Mouse (Mus musculus) liver, embryonic 14.5 days (tissue): ENCODE results near the gene Trpm4. TPM values are rescaled to one million over a fixed set of nuclear protein-coding genes. Genes with fewer than 3 reads are reported as not detected.
"Not testable (repeated sequence)": the region's sequence is repeated elsewhere in the genome, so short reads cannot be mapped to it uniquely, and the experiment has no call there.

Experiments
- ATAC-seq: fragments of 200-750 bp; cut with Nextera tagmentation; 2 replicates; pipeline ENCODE4 v1.8.0; 2017; ENCODE audit warnings: moderate number of reproducible peaks, mild to moderate bottlenecking, moderate library complexity; ENCODE audit not compliant: insufficient read depth
- DNase-seq, 3 experiments: peaks; one replicate each; pipeline ENCODE4 v3.0.0-alpha.2; 2012 to 2013; ENCODE audit warnings: low read depth in 3 of 3, low spot score in 3 of 3
- H3K27ac ChIP-seq: fragments of 300-500 bp; sonication (generic); 2 replicates; pipeline ENCODE4 v1.5.1; 2014; ENCODE audit warnings: moderate library complexity, mild to moderate bottlenecking, control low read depth, inconsistent platforms
- H3K27me3 ChIP-seq: fragments of 300-500 bp; sonication (generic); 2 replicates; pipeline ENCODE4 v1.6.1; 2014; ENCODE audit warnings: mild to moderate bottlenecking, low read length, moderate library complexity; ENCODE audit not compliant: control insufficient read depth, insufficient read depth
- H3K36me3 ChIP-seq: fragments of 300-500 bp; sonication (generic); replicated peaks from 2 replicates; pipeline ENCODE4 v1.6.1; 2014; ENCODE audit warnings: low read depth; ENCODE audit not compliant: control insufficient read depth, insufficient read depth
- H3K4me1 ChIP-seq, 2 experiments: fragments of 200-500 bp in 1 of 2; fragments of 300-500 bp in 1 of 2; sonication (generic) in 1 of 2; replicated peaks; 2 replicates each; pipeline ENCODE4 v1.6.1; 2012 to 2014; ENCODE audit warnings: antibody characterized with exemption in 1 of 2, inconsistent platforms in 1 of 2, low read length in 1 of 2; ENCODE audit not compliant: control insufficient read depth in 2 of 2, insufficient read depth in 2 of 2
- H3K4me2 ChIP-seq: fragments of 300-500 bp; sonication (generic); 2 replicates; pipeline ENCODE4 v1.6.1; 2014; ENCODE audit warnings: low read depth, mild to moderate bottlenecking, control low read depth, moderate library complexity
- H3K4me3 ChIP-seq, 2 experiments: fragments of 200-500 bp in 1 of 2; fragments of 300-500 bp in 1 of 2; sonication (generic) in 1 of 2; 2 replicates each; pipeline ENCODE4 v1.5.1; 2012 to 2014; ENCODE audit warnings: low read depth in 2 of 2, low read length in 2 of 2, mild to moderate bottlenecking in 2 of 2, control low read depth in 1 of 2, inconsistent platforms in 1 of 2, moderate library complexity in 1 of 2; ENCODE audit not compliant: insufficient read depth in 1 of 2
- H3K9ac ChIP-seq: fragments of 300-500 bp; sonication (generic); replicated peaks from 2 replicates; pipeline ENCODE4 v1.6.1; 2014; ENCODE audit warnings: mild to moderate bottlenecking, control low read depth, moderate library complexity
- H3K9me3 ChIP-seq: fragments of 300-500 bp; sonication (generic); 2 replicates; pipeline ENCODE4 v1.6.1; 2016; ENCODE audit warnings: low read length, mixed read lengths; ENCODE audit not compliant: control insufficient read depth
- CTCF ChIP-seq: IDR thresholded peaks from 2 replicates; pipeline ENCODE4 v1.5.1; 2016; ENCODE audit warnings: antibody characterized with exemption, low read depth, control low read depth
- EP300 ChIP-seq: IDR thresholded peaks from 2 replicates; pipeline ENCODE4 v1.6.1; 2016; ENCODE audit warnings: antibody characterized with exemption, low read depth
- WGBS: fragments of 180-500 bp; shearing (Covaris S2); extraction: QIAGEN DNeasy Blood & Tissue Kit; methylation state at CpG from one replicate; pipeline ENCODE4 v1.1.7; 2014; ENCODE audit not compliant: insufficient replicate concordance; 5-methylcytosine and 5-hydroxymethylcytosine counted together
- polyA plus RNA-seq, 2 experiments: library from polyadenylated mRNA; depleted of rRNA in 1 of 2; stranded (reverse) in 1 of 2; unstranded in 1 of 2; fragments of >200 nt; fragmentation: Nextera tagmentation in 1 of 2; extraction: Ambion mirVana in 1 of 2; gene quantifications; 2 replicates each; pipeline versions ENCODE4 v1.2.1 to v1.2.3; 2012 to 2014

Trpm4 gene
- polyA plus RNA-seq, 2 experiments, result 0.60 to 0.87 TPM

DNA sequence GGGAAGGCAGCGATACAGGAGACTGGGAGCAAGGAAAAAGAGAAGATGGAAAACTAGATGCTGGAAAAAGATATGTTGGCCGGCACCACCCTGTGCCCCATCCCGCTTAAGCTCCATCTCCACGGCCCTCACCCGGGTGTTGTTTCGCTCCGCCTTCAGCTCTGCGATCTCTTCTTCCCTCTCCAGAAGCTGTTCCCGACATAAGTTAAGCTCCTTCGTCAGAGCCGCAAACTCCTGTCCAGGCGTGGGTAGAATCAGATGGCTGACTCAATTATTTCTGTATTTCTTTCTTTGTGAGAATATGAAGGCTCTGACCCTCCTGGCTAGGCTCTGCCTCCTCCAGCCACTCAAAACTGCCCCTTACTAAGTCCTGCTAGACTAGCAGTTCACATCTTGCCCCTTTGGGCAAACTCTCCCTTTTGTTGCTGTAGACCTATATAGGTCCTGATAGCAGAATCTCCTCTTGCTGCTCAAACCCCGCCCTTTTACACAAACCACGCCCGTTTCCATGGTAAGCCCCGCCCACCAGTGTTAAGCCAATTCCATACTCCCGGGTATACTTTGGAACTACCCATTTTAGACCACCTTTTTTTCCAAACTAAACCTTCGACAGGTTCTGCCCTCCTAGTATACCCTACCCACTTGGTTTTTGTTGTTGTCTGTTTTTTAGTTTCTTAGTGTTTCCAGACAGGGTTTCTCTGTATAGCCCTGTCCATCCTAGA, 27.0 kb upstream of the Trpm4 start:
- Histone ChIP-seq H3K27me3 (peaks cover 56% of the 10 kb centered on the region), H3K9me3 (no peaks in the 10 kb centered on the region), H3K4me3 (no peak overlapping the region), H3K36me3 (no peaks in the 10 kb centered on the region), H3K4me2 (no peak overlapping the region; the same call in 1 of the 2 replicates), H3K9ac (no peak overlapping the region), H3K27ac (no peak overlapping the region), H3K4me1 (peaks cover 0 to 8% of the 10 kb centered on the region in 2 experiments; a peak in 3 of 4 replicates)
- WGBS, result 38% methylated on average over 18 of the region's 18 CpGs
- no peak for TF ChIP-seq CTCF
- no peak for TF ChIP-seq EP300
- no peak for ATAC-seq
- DNase-seq, result no peak

DNA sequence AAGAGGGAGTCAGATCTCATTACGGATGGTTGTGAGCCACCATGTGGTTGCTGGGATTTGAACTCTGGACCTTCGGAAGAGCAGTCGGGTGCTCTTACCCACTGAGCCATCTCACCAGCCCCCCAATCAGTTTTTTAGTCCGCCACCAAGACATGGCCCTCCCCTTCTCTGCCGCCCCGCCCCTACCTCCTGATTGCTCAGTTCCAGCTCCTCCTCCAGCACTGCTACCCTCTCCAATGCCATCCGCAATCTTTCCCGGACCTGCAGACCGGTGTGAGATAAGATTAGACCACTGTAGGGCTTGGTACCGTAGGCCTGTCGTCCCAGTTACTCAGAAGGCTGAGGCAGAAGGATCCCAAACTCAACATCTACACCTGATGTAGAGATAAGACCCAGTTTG, 25.5 kb upstream of the Trpm4 start:
- H3K27ac ChIP-seq, H3K4me3 ChIP-seq, H3K9ac ChIP-seq, H3K9me3 ChIP-seq, H3K4me1 ChIP-seq, ATAC-seq, DNase-seq, H3K4me2 ChIP-seq, H3K36me3 ChIP-seq: not testable (repeated sequence)
- peaks cover 42% of the 10 kb centered on the region for H3K27me3 ChIP-seq
- WGBS, result 45% methylated on average over 10 of the region's 11 CpGs

DNA sequence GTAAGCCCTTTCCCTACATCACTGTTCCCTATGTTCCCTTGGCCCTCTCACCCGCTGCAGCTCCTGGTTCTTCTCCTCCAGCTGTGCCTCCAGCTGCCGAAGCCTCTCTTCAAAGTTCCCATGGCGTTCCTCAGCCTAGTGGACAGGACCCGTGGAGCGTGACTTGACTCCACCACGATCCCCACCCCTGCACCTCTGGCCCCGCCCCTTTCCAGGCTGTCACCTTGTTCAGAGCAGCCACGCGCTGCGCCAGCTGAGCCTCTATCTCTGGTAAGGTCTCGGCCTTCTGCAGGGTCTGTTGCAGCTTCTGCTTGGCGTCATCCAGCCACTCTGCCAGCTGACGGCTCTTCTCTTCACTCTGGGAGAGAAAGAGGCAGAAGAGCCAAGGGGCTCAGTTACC, 22.5 kb upstream of the Trpm4 start:
- TF ChIP-seq EP300 (no peak), CTCF (no peak)
- Histone ChIP-seq H3K4me3 (no peak overlapping the region), H3K27ac (no peak overlapping the region), H3K9ac (no peak overlapping the region), H3K9me3 (no peaks in the 10 kb centered on the region), H3K4me1 (peaks cover 0 to 4% of the 10 kb centered on the region in 2 experiments; a peak in 1 of 4 replicates), H3K27me3 (peaks cover 12% of the 10 kb centered on the region), H3K36me3 (no peaks in the 10 kb centered on the region), H3K4me2 (no peak overlapping the region)
- no peak for ATAC-seq
- 36% methylated on average over 13 of the region's 13 CpGs for WGBS
- no peak for DNase-seq

DNA sequence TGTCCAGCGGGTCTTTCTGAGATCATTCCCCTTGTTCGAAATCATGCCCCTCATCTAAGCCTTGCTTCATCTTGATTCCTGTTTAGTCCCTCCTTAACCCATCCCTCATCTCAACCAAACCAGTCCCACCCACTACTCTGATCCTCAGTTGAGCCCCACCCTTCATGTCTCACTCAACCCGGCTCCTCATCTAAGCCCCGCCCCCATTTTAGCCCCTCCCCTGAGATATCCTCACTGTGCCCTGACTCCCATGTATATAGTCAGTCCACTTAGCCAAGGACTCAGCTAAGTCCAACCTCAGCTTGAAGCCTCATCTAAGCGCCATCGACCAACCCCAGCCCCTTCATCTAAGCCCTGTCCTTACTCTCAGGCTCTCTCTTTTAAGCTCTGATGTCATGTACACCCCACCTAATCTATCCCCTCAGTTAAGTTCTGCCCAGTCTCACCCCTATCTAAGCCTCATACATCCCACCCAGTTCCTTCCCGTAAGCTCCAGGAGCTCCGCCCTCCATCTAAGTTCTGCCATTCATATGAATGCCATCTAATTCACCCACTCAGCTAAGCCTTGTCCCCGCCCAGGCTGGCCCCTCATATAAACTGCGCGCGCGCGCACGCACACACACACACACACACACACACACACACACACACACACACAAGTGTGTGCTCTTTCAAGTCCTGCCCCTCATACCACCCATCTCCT, 21.9 kb upstream of the Trpm4 start:
- no peaks in the 10 kb centered on the region for H3K36me3 ChIP-seq
- peaks cover 7% of the 10 kb centered on the region for H3K27me3 ChIP-seq
- H3K27ac ChIP-seq, result no peak overlapping the region
- no peak for TF ChIP-seq CTCF
- 51% methylated on average over 15 of the region's 15 CpGs for WGBS
- ATAC-seq (no peak), DNase-seq (no peak)
- no peak overlapping the region for H3K4me2 ChIP-seq
- peaks cover 0 to 2% of the 10 kb centered on the region in 2 experiments; a peak in 1 of 4 replicates for H3K4me1 ChIP-seq
- H3K9ac ChIP-seq, result no peak overlapping the region
- no peak overlapping the region for H3K4me3 ChIP-seq
- no peaks in the 10 kb centered on the region for H3K9me3 ChIP-seq

DNA sequence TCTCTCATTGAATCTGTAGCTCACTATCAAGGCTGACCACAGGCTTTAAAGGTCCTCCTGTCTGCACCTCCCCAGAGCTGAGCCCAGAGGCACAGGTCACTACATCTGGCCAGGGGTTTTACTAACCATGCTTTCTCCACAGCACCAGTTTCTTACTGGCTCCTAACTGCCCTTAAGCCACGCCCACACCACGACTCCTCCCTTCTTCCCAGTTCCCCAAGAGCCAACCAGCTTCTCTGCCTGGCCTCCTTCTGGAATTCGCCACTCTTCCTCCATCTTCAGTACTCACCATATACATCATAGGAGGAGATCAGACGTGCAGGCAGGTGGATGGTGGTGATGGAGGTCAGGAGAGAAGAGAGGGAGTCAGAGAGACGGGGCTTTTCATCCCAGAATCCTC, 19.5 kb upstream of the Trpm4 start:
- TF ChIP-seq CTCF, result no peak
- no peak for TF ChIP-seq EP300
- 19% methylated on average over 5 of the region's 5 CpGs for WGBS

More for the DNA sequence above, 19.5 kb upstream of the Trpm4 start:
- Histone ChIP-seq H3K4me3 (no peak overlapping the region), H3K4me1 (no peaks in the 10 kb centered on the region), H3K4me2 (no peak overlapping the region), H3K9me3 (no peaks in the 10 kb centered on the region), H3K36me3 (no peaks in the 10 kb centered on the region), H3K27me3 (no peaks in the 10 kb centered on the region; the same call in 1 of the 2 replicates), H3K27ac (no peak overlapping the region), H3K9ac (no peak overlapping the region)
- ATAC-seq, result no peak
- no peak for DNase-seq
